Mouse (Mus musculus) ES-E14 (cell line): ENCODE measurements around the gene Gna12. TPM values are rescaled to one million over a fixed set of nuclear protein-coding genes. Genes with fewer than 3 reads are reported as not detected.
A peak's percentile ranks its signal among the peaks of the same experiment; 100 is the strongest.

Experiments used
- DNase-seq: peaks from one replicate; pipeline ENCODE4 v3.0.0-alpha.2; 2013; ENCODE audit warnings: low read depth, low spot score
- H3K27ac ChIP-seq: 2 replicates; pipeline ENCODE4 v1.5.1; 2012; ENCODE audit warnings: low read depth, mild to moderate bottlenecking, low read length, moderate library complexity, mixed read lengths; ENCODE audit not compliant: poor library complexity, insufficient read depth, severe bottlenecking
- H3K36me3 ChIP-seq: 2 replicates; pipeline ENCODE4 v1.6.1; 2012; ENCODE audit warnings: mild to moderate bottlenecking, low read length, moderate library complexity, mixed read lengths; ENCODE audit not compliant: control insufficient read depth, poor library complexity, insufficient read depth, severe bottlenecking
- H3K4me1 ChIP-seq, 2 experiments: fragments of 150-350 bp in 1 of 2; sonication (generic) in 1 of 2; 2 replicates each; pipeline ENCODE4 v1.6.1; 2012; ENCODE audit warnings: low read length in 2 of 2, mild to moderate bottlenecking in 1 of 2, mixed read lengths in 1 of 2; ENCODE audit not compliant: control insufficient read depth in 2 of 2, insufficient read depth in 2 of 2, poor library complexity in 1 of 2
- H3K4me3 ChIP-seq, 2 experiments: fragments of 150-350 bp in 1 of 2; sonication (generic) in 1 of 2; 2 replicates each; pipeline ENCODE4 v1.5.1; 2012; ENCODE audit warnings: low read length in 2 of 2, low read depth in 1 of 2, mild to moderate bottlenecking in 1 of 2, mixed read lengths in 1 of 2; ENCODE audit not compliant: insufficient read depth in 1 of 2, poor library complexity in 1 of 2, severe bottlenecking in 1 of 2
- H3K9ac ChIP-seq: 2 replicates; pipeline ENCODE4 v1.6.1; 2012; ENCODE audit warnings: low read depth, mild to moderate bottlenecking, low read length, mixed read lengths; ENCODE audit not compliant: poor library complexity, insufficient read depth, severe bottlenecking
- H3K9me3 ChIP-seq: fragments of 150-350 bp; sonication (generic); 2 replicates; pipeline ENCODE4 v1.6.1; 2012; ENCODE audit warnings: low read depth, mild to moderate bottlenecking, low read length; ENCODE audit not compliant: control insufficient read depth, insufficient read depth
- CHD2 ChIP-seq: IDR thresholded peaks from 2 replicates; pipeline ENCODE4 v1.6.1; 2014; ENCODE audit warnings: mild to moderate bottlenecking, low read depth, low read length, inconsistent platforms
- HCFC1 ChIP-seq: IDR thresholded peaks from 2 replicates; pipeline ENCODE4 v1.6.1; 2012; ENCODE audit warnings: low read length, inconsistent platforms, borderline replicate concordance; ENCODE audit not compliant: insufficient read depth
- MAFK ChIP-seq: IDR thresholded peaks from 2 replicates; pipeline ENCODE4 v1.6.1; 2014; ENCODE audit warnings: mild to moderate bottlenecking, low read depth, low read length, inconsistent platforms; ENCODE audit not compliant: insufficient read depth
- ZC3H11A ChIP-seq: IDR thresholded peaks from 2 replicates; pipeline ENCODE4 v1.6.1; 2012; ENCODE audit warnings: low read depth, mild to moderate bottlenecking, inconsistent platforms, low read length, borderline replicate concordance
- ZNF384 ChIP-seq: IDR thresholded peaks from 2 replicates; pipeline ENCODE4 v1.6.1; 2012; ENCODE audit warnings: low read depth, low read length, inconsistent platforms
- in situ Hi-C, 2 experiments: fragments of 600-800 bp; cut with MboI; formaldehyde crosslinking; loops; one replicate each; pipeline ENCODE4 v1.15.1; 2025; ENCODE audit warnings: low sequenced_read_pairs in 2 of 2, inconsistent platforms in 1 of 2; ENCODE audit not compliant: unreplicated experiment in 2 of 2
- total RNA-seq: library from RNA; depleted of rRNA; stranded (reverse); fragments of 300-350 nt; gene quantifications from 2 replicates; pipeline ENCODE4 v1.2.3, GENCODE M21; 2012

Gna12 gene
- total RNA-seq, 1 experiment = 50.4 TPM

DNA sequence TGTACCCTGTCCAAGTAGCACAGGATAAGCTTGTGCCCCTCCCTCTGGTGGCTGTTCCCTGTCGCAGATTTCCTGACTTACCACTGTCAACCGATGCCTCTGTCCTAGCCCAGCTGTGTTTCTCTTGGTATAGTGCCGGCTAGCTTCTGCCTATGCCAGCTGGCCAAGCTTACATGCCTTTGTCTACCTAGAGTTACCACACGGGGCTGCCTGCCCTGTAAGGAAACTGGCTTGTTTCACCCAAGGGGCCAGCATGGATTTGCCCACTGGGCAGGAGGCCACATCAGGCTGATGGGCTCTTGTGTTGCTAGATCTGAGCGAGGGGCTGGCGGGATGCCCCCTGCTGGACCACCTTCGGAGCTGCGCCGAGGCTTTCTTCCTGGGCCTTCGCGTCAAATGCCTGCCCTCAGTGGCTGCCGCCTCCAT, 86.5 kb downstream of the Gna12 start:
- H3K9me3 ChIP-seq = no peaks in the 10 kb centered on the region
- DNase-seq = no peak
- in situ Hi-C loops = no loop called here
- H3K9ac ChIP-seq = no peak overlapping the region
- peak overlapping the region in 1 of 2 experiments; percentile 49; a peak in 1 of 4 replicates for H3K4me3 ChIP-seq
- peaks cover 0 to 3% of the 10 kb centered on the region in 2 experiments; a peak in 1 of 4 replicates for H3K4me1 ChIP-seq
- no peak for TF ChIP-seq ZC3H11A
- no peak for TF ChIP-seq ZNF384
- TF ChIP-seq HCFC1 = no peak
- no peak for TF ChIP-seq CHD2
- no peak for TF ChIP-seq MAFK
- no peaks in the 10 kb centered on the region for H3K36me3 ChIP-seq
- no peak overlapping the region for H3K27ac ChIP-seq

- no peaks in the 10 kb centered on the region for H3K36me3 ChIP-seq
- DNase-seq = no peak
- no peaks in the 10 kb centered on the region for H3K9me3 ChIP-seq
- H3K4me1 ChIP-seq = peaks cover 0 to 6% of the 10 kb centered on the region in 2 experiments; a peak in 2 of 4 replicates
- TF ChIP-seq ZNF384 (no peak), HCFC1 (no peak), MAFK (no peak), ZC3H11A (no peak), CHD2 (no peak)
- no peak overlapping the region for H3K9ac ChIP-seq
- no peak overlapping the region for H3K4me3 ChIP-seq
- H3K27ac ChIP-seq = no peak overlapping the region
- in situ Hi-C loops = no loop called here
Measured at GRCm38 (mm10) chr5:140741877-140742276, 88.4 kb downstream of the Gna12 start.

GRCm38 (mm10) chr5:140741040-140741439, 89.2 kb downstream of the Gna12 start:
- in situ Hi-C loops = no loop called here
- H3K9me3 ChIP-seq = no peaks in the 10 kb centered on the region
- H3K36me3 ChIP-seq = no peaks in the 10 kb centered on the region
- H3K4me3 ChIP-seq = no peak overlapping the region
- H3K27ac ChIP-seq = no peak overlapping the region
- no peak for DNase-seq
- no peak for TF ChIP-seq HCFC1
- TF ChIP-seq CHD2 = no peak
- no peak for TF ChIP-seq ZC3H11A
- TF ChIP-seq MAFK = no peak
- TF ChIP-seq ZNF384 = no peak
- H3K9ac ChIP-seq = no peak overlapping the region
- H3K4me1 ChIP-seq = peaks cover 0 to 6% of the 10 kb centered on the region in 2 experiments; a peak in 2 of 4 replicates

- Histone ChIP-seq H3K4me1 (peaks cover 0 to 6% of the 10 kb centered on the region in 2 experiments; a peak in 2 of 4 replicates), H3K27ac (no peak overlapping the region), H3K9ac (no peak overlapping the region), H3K9me3 (no peaks in the 10 kb centered on the region), H3K4me3 (no peak overlapping the region), H3K36me3 (no peaks in the 10 kb centered on the region)
- TF ChIP-seq ZNF384 (no peak), MAFK (no peak), HCFC1 (no peak), CHD2 (no peak), ZC3H11A (no peak)
- in situ Hi-C loops = no loop called here
- DNase-seq = no peak
Measured at GRCm38 (mm10) chr5:140739813-140740212, 90.4 kb downstream of the Gna12 start.

DNA sequence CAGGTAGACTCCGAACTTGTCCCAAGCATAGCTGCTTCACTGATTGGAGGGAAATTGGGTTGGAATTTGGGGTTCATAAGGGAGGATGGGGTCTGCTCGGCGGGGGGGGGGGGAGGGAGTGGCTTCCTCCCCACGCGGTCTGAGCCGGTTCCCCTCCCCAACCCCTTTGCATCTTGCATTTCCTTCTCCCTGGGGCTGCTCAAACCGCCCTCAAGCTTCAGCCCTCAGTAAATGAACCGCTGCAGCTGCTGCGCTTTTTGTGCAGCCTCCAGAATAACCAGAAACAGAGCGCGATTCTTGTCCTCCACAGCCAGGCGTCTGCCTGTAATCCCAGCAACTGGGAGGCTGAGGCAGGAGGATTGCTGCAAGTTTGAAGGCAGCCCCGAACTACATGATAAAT, 94.1 kb downstream of the Gna12 start:
- Histone ChIP-seq H3K27ac (no peak overlapping the region), H3K9ac (0 out of 2 replicates have a peak overlapping the region, but pooled peaks have one; percentile 65), H3K9me3 (no peaks in the 10 kb centered on the region), H3K4me1 (peaks cover 0 to 6% of the 10 kb centered on the region in 2 experiments; a peak in 1 of 4 replicates), H3K36me3 (no peaks in the 10 kb centered on the region), H3K4me3 (peak overlapping the region; percentile 63 to 75)
- DNase-seq = no peak
- in situ Hi-C loops = no loop called here
- TF ChIP-seq MAFK (no peak), CHD2 (no peak), ZC3H11A (no peak), HCFC1 (no peak), ZNF384 (no peak)
